Mouse (Mus musculus) forebrain, embryonic 14.5 days (tissue): ENCODE results near the gene Nucks1. TPM values are rescaled to one million over a fixed set of nuclear protein-coding genes. Genes with fewer than 3 reads are reported as not detected.

ENCODE experiments used
- ATAC-seq: fragments of 200-750 bp; cut with Nextera tagmentation; 2 replicates; pipeline ENCODE4 v1.8.0; 2017; ENCODE audit warnings: mild to moderate bottlenecking, moderate library complexity
- DNase-seq: peaks from one replicate; pipeline ENCODE4 v3.0.0-alpha.2; 2015; ENCODE audit warnings: low spot score
- H3K27ac ChIP-seq: fragments of 300-500 bp; sonication (generic); 2 replicates; pipeline ENCODE4 v1.5.1; 2014; ENCODE audit warnings: low read depth, mild to moderate bottlenecking, control low read depth, low read length, moderate library complexity
- H3K27me3 ChIP-seq: fragments of 300-500 bp; sonication (generic); replicated peaks from 2 replicates; pipeline ENCODE4 v1.6.1; 2014; ENCODE audit warnings: low read length, control low read depth, mixed read lengths; ENCODE audit not compliant: control insufficient read depth, insufficient read depth
- H3K36me3 ChIP-seq: fragments of 300-500 bp; sonication (generic); 2 replicates; pipeline ENCODE4 v1.6.1; 2014; ENCODE audit warnings: low read length, control low read depth; ENCODE audit not compliant: control insufficient read depth, insufficient read depth
- H3K4me1 ChIP-seq: fragments of 300-500 bp; sonication (generic); 2 replicates; pipeline ENCODE4 v1.6.1; 2014; ENCODE audit warnings: antibody characterized with exemption, low read length, control low read depth; ENCODE audit not compliant: control insufficient read depth, insufficient read depth
- H3K4me2 ChIP-seq: fragments of 300-500 bp; sonication (generic); 2 replicates; pipeline ENCODE4 v1.6.1; 2014; ENCODE audit warnings: mild to moderate bottlenecking, control low read depth, low read length
- H3K4me3 ChIP-seq: fragments of 300-500 bp; sonication (generic); 2 replicates; pipeline ENCODE4 v1.5.1; 2014; ENCODE audit warnings: low read depth, low read length, control low read depth
- H3K9ac ChIP-seq: fragments of 300-500 bp; sonication (generic); 2 replicates; pipeline ENCODE4 v1.6.1; 2014; ENCODE audit warnings: mild to moderate bottlenecking, low read length, control low read depth, moderate library complexity
- H3K9me3 ChIP-seq: fragments of 300-500 bp; sonication (generic); replicated peaks from 2 replicates; pipeline ENCODE4 v1.6.1; 2016; ENCODE audit warnings: low read length, control low read depth, mixed read lengths; ENCODE audit not compliant: control insufficient read depth
- WGBS: fragments of 180-500 bp; shearing (Covaris S2); extraction: QIAGEN DNeasy Blood & Tissue Kit; methylation state at CpG from one replicate; pipeline ENCODE4 v1.1.7; 2014; 5-methylcytosine and 5-hydroxymethylcytosine counted together
- polyA plus RNA-seq: library from polyadenylated mRNA; unstranded; fragments of >200 nt; fragmentation: Nextera tagmentation; extraction: Ambion mirVana; gene quantifications from 2 replicates; pipeline ENCODE4 v1.2.1, GENCODE M21; 2014

The Nucks1 gene
- polyA plus RNA-seq, 1 experiment from 2014 or later = 37.4 TPM

GRCm38 (mm10) chr1:131879816-131880215 lies 30.5 kb upstream of the Nucks1 start:
- WGBS = 77% methylated on average over 2 of the region's 2 CpGs
- H3K36me3 ChIP-seq = no peaks in the 10 kb centered on the region
- no peak for DNase-seq

GRCm38 (mm10) chr1:131882787-131883186 lies 27.5 kb upstream of the Nucks1 start:
- H3K9ac ChIP-seq = no peak overlapping the region
- no peak overlapping the region for H3K27ac ChIP-seq
- H3K9me3 ChIP-seq = no peaks in the 10 kb centered on the region
- H3K4me2 ChIP-seq = no peak overlapping the region
- WGBS = 75% methylated on average over 2 of the region's 2 CpGs
- ATAC-seq (no peak), DNase-seq (no peak)
- H3K27me3 ChIP-seq = no peaks in the 10 kb centered on the region
- H3K4me1 ChIP-seq = 0 out of 2 replicates have a peak, but pooled peaks cover 4% of the 10 kb centered on the region
- no peaks in the 10 kb centered on the region for H3K36me3 ChIP-seq
- no peak overlapping the region for H3K4me3 ChIP-seq

More at GRCm38 (mm10) chr1:131879816-131880215, 30.5 kb upstream of the Nucks1 start:
- ATAC-seq = no peak
- Histone ChIP-seq H3K27me3 (no peaks in the 10 kb centered on the region), H3K4me1 (no peaks in the 10 kb centered on the region), H3K9ac (no peak overlapping the region), H3K9me3 (no peaks in the 10 kb centered on the region), H3K4me2 (no peak overlapping the region), H3K27ac (no peak overlapping the region), H3K4me3 (no peak overlapping the region)

GRCm38 (mm10) chr1:131886173-131886572 lies 24.2 kb upstream of the Nucks1 start:
- Histone ChIP-seq H3K9me3 (no peaks in the 10 kb centered on the region), H3K27me3 (no peaks in the 10 kb centered on the region), H3K9ac (no peak overlapping the region), H3K36me3 (no peaks in the 10 kb centered on the region), H3K27ac (0 out of 2 replicates have a peak overlapping the region, but pooled peaks have one; percentile 2), H3K4me3 (no peak overlapping the region), H3K4me2 (no peak overlapping the region), H3K4me1 (0 out of 2 replicates have a peak, but pooled peaks cover 4% of the 10 kb centered on the region)
- WGBS = 21% methylated on average over 2 of the region's 2 CpGs
- ATAC-seq = 0 out of 2 replicates have a peak, but pooled peaks have one; percentile 26
- DNase-seq = peak; percentile 35

GRCm38 (mm10) chr1:131886641-131887040 lies 23.7 kb upstream of the Nucks1 start:
- no peaks in the 10 kb centered on the region for H3K36me3 ChIP-seq
- no peak overlapping the region for H3K4me3 ChIP-seq
- no peak overlapping the region for H3K27ac ChIP-seq
- H3K4me2 ChIP-seq = no peak overlapping the region
- DNase-seq = peak; percentile 56
- H3K27me3 ChIP-seq = no peaks in the 10 kb centered on the region
- H3K4me1 ChIP-seq = 0 out of 2 replicates have a peak, but pooled peaks cover 4% of the 10 kb centered on the region
- WGBS = 70% methylated on average over 3 of the region's 3 CpGs
- no peak for ATAC-seq
- H3K9me3 ChIP-seq = no peaks in the 10 kb centered on the region
- no peak overlapping the region for H3K9ac ChIP-seq

- Histone ChIP-seq H3K9me3 (no peaks in the 10 kb centered on the region), H3K27me3 (no peaks in the 10 kb centered on the region), H3K9ac (no peak overlapping the region), H3K36me3 (no peaks in the 10 kb centered on the region), H3K27ac (no peak overlapping the region), H3K4me2 (no peak overlapping the region), H3K4me3 (no peak overlapping the region), H3K4me1 (0 out of 2 replicates have a peak, but pooled peaks cover 4% of the 10 kb centered on the region)
- ATAC-seq = no peak
- no peak for DNase-seq
- 82% methylated on average over 6 of the region's 6 CpGs for WGBS
These were observed 20.2 kb upstream of the Nucks1 start for GRCm38 (mm10) chr1:131890043-131890658.

DNA sequence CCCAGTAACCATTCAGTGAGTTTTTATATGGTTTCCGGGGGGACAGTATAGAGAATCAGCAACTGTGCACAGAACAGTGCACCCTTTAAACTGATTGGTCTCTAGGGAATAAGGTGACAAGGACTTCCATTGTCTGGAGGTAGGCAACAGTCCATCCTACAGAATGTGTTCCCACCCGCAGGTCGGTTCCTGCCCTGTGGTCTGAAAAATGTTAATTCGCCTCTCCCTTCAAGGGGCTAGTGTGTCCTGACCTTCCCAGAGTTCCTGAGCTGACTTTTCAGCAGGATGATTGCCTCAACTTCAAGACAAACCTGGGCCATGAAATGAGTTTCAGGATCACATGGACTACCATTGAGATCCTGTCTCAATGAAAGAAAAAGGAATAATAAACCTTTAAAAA lies 18.9 kb upstream of the Nucks1 start:
- Histone ChIP-seq H3K27ac (no peak overlapping the region), H3K4me2 (no peak overlapping the region), H3K27me3 (no peaks in the 10 kb centered on the region), H3K9me3 (no peaks in the 10 kb centered on the region), H3K4me1 (no peaks in the 10 kb centered on the region), H3K9ac (no peak overlapping the region), H3K4me3 (no peak overlapping the region), H3K36me3 (no peaks in the 10 kb centered on the region)
- WGBS = 78% methylated on average over 4 of the region's 4 CpGs
- ATAC-seq (no peak), DNase-seq (no peak)

GRCm38 (mm10) chr1:131902679-131903078 lies 7.7 kb upstream of the Nucks1 start:
- H3K9me3 ChIP-seq = no peaks in the 10 kb centered on the region
- H3K27me3 ChIP-seq = no peaks in the 10 kb centered on the region
- H3K9ac ChIP-seq = no peak overlapping the region
- no peaks in the 10 kb centered on the region for H3K4me1 ChIP-seq
- no peaks in the 10 kb centered on the region for H3K36me3 ChIP-seq
- DNase-seq (no peak), ATAC-seq (no peak)
- WGBS = 87% methylated on average over 4 of the region's 4 CpGs
- H3K4me3 ChIP-seq = no peak overlapping the region
- H3K4me2 ChIP-seq = no peak overlapping the region
- no peak overlapping the region for H3K27ac ChIP-seq

GRCm38 (mm10) chr1:131903251-131903650 lies 7.1 kb upstream of the Nucks1 start:
- H3K4me3 ChIP-seq = no peak overlapping the region
- H3K4me1 ChIP-seq = no peaks in the 10 kb centered on the region
- WGBS = 92% methylated on average over 7 of the region's 7 CpGs
- H3K4me2 ChIP-seq = no peak overlapping the region
- no peaks in the 10 kb centered on the region for H3K36me3 ChIP-seq
- no peak overlapping the region for H3K9ac ChIP-seq
- H3K27me3 ChIP-seq = no peaks in the 10 kb centered on the region
- DNase-seq = no peak
- H3K9me3 ChIP-seq = no peaks in the 10 kb centered on the region
- no peak for ATAC-seq
- no peak overlapping the region for H3K27ac ChIP-seq

DNA sequence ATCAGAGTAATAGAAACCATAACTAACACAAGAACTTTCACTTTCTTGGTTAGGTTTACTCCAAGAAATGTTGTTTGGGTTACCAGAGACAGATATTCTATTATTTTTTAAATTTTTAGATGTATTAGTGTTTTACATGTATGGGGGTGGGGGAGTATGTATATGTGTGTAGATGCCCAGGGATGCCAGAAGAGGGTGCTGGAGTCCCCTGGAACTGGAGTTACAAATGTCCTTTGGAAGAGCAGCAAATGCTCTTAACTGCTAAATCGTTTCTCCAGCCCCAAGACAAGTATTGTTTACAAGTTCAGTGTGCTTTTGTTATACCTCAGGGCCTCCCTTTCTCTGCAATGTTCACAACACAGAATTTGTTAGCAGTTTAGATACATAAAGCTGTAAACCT lies 4.8 kb upstream of the Nucks1 start:
- no peak overlapping the region for H3K9ac ChIP-seq
- DNase-seq = peak; percentile 11
- no peaks in the 10 kb centered on the region for H3K36me3 ChIP-seq
- H3K4me3 ChIP-seq = no peak overlapping the region
- H3K27me3 ChIP-seq = peaks cover 4% of the 10 kb centered on the region; the same call in 1 of the 2 replicates
- no peak overlapping the region for H3K27ac ChIP-seq
- H3K4me2 ChIP-seq = no peak overlapping the region
- WGBS = 21% methylated on average over 1 of the region's 1 CpGs
- H3K9me3 ChIP-seq = no peaks in the 10 kb centered on the region
- ATAC-seq = no peak
- no peaks in the 10 kb centered on the region for H3K4me1 ChIP-seq
